Mouse (Mus musculus): Measurements from ENCODE around the gene Wdr73. TPM values are rescaled to one million over a fixed set of nuclear protein-coding genes. Genes with fewer than 3 reads are reported as not detected.
"Not testable (repeated sequence)": the region's sequence is repeated elsewhere in the genome, so short reads cannot be mapped to it uniquely, and the experiment has no call there.

Wdr73 gene
- total RNA-seq (2014; fragmentation: Nextera tagmentation) (23.6 and 33.8 TPM in 2 replicates), total RNA-seq (2017) (27.2 and 31.5 TPM in 2 replicates)

DNA sequence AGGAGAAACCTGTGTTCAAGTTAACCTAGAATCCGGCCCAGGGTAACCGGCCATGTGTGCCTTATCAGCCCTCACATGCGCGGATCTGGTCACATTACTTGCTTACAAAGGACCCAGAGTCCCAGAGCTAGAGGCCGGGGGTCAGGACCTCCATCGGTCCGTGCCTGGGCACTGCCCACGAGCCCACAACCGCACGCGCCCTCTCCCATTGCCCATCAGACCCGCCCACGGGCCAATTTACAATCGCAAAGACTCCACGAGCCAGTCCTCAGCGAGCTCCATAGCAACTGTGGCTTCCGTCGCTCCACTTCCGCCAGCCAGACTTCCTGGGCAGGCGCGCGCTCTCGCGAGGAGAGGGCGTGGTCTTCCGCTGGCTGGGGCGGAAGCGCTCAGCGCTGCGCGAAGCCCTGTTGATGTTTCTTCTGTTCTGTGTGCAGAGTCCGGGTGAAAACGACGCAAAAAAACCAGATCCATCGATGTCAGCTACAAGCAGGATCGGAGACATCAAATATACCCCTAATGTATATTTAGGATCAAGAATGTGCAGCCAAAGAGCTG is at the start of gene Wdr73:
TSS of gene Wdr73 (minus strand) at position 326 of the 558 bp plus-strand sequence.
- ATAC-seq (replicated peaks; ENCODE audit: poor library complexity, severe bottlenecking), result peak; percentile 93

DNA sequence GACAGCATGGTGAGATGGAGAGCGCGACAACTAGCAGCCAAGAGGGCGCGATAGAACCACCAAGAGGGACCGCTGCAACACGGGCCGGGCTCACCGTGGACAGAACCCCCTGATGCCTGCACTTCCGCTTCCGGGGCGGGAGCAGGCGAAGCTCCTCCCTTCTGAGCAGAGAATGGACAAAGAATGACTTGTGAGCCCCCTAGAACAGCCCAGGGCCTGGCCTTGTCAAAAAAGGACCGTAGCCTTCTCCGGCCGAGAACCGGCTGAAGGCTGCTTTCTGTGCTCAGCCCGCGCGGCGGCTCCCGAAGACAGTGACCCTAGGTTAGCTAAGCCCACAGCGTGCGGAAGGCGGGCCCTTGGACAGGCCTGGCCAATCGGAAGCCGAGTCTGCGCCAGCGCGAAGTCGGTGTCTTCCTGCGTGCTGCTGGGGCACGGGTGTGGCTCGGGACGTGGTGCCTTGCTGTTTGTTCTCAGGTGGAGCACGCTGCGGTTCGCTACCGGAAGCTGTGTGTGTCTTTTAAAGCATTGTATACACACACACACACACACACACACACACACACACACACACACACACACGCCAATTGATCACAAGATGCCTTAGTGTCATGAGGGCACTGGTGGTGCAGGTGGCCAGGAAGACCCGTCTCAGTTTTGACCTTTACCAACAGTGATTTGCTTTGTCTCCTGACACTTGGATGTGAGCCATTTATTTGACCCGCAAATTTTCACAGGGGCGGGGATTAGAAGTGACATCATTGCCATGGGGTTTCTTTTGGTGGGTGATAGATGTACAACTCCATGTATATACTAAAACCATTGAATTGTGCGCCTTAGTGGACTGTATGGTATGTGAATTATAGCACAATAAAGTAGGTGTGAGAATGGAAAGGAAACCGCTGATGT is 46.6 kb upstream of the Wdr73 start, which contains the start of gene Sec11a:
TSS of gene Sec11a (minus strand) at position 336 of the 906 bp plus-strand sequence.
- ATAC-seq (replicated peaks; ENCODE audit: poor library complexity, severe bottlenecking), result peak; percentile 96

DNA sequence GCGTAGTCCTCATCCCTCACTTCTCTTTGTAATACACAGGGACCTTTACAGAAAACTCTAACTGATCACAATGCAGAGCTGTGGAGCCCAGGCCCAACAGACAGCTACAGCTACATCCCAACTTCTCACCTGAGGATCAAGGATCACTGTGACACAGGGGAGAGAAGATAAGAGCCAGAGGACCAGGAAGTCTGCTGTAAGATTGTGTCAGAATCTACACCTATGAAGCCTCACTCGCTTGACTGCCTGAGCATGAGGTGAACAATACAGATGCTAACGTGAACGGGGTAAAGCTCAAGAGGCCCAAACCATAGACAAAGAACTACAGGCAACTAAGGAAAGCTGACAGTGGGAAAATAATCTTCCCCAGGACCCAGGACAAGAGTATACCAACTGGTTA is 38.7 kb upstream of the Wdr73 start:
- no peak for ATAC-seq (replicated peaks; ENCODE audit: poor library complexity, severe bottlenecking)

DNA sequence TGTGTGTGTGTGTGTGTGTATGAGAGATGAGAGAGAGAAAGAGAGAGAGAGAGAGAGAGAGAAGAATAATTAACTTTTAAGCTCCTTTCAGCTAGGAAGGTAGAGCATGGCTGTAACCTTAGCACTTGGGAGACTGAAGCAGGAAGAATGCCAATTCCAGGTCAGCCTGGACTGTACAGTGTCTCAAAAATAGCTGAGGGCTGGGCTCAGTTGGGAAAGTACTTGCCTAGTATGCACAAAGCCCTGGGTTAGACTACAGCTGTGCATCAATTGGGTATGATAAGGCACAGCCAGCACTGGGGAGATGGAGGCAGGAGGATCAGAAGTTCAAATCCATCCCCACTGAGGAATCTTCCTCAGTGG is 36.2 kb upstream of the Wdr73 start:
- not testable (repeated sequence) for ATAC-seq (replicated peaks; ENCODE audit: poor library complexity, severe bottlenecking)

DNA sequence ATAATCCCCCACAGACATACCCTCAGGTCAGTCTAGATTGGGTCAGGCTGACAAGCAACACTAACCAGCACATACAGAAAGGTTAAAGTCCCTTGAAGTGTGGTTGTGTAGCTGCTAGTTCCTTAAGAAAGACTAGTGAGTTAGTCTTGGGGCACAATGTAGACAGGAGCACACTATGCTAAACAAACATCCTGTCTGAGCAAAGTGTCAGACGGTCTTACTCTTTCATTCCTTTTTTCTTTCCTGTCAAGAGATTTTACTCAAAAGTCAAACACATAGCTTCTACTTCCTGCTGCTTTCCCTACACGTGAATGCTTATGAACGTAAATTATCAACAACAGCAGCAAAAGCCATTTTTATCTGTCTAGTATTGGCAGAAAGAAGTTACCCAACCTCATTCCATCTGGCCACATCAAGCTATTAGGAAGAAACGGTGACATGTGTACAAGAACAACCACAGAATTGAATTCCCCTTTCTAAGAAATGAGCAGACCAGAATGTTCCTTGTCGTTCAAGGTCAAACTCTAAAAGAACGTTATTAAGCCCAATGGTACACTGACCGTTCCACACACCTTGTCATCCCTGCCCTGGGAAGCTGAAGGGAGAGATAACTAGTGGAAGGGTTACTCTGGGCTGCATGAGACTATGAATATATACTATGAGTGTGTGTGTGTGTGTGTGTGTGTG is 35.7 kb upstream of the Wdr73 start:
- peak; percentile 14; the same call in 1 of the 2 replicates for ATAC-seq (replicated peaks; ENCODE audit: poor library complexity, severe bottlenecking)

DNA sequence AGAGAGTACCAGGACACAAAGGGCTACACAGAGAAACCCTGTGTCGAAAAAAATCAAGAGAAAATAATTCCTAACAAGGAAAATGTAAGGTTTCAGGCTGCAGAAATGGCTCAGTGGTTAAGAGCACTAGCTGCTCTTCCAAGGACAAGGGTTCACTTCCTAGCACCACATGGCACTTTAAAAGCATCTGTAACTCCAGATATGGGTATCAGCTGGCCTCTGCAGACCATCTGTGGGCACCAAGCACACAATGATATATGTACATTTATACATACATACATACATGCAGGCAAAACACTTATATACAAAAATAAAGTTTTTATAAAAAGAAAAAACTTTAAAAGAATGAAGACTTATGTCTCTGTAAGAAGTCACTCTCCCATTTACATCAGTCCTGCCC is 34.8 kb upstream of the Wdr73 start:
- ATAC-seq (replicated peaks; ENCODE audit: poor library complexity, severe bottlenecking), result no peak

DNA sequence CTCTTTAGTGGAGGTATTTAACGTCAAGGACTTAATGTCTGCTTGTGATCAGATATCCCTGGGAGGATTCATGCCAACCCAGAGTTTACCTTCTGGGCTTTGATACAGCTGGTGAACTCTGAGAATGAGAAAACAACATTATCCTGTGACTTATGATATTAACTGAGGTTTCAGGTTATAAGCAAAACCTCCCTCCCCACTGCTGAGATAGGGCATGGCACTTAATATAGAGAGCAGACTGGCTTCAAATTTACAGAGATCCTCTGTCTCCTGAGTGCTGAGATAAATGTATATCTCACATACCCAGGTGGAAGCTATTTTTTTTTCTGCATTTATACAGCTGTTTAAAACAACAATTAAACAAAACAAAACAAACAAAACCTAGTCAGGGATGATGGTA is 31.7 kb upstream of the Wdr73 start:
- ATAC-seq (replicated peaks; ENCODE audit: poor library complexity, severe bottlenecking), result no peak

DNA sequence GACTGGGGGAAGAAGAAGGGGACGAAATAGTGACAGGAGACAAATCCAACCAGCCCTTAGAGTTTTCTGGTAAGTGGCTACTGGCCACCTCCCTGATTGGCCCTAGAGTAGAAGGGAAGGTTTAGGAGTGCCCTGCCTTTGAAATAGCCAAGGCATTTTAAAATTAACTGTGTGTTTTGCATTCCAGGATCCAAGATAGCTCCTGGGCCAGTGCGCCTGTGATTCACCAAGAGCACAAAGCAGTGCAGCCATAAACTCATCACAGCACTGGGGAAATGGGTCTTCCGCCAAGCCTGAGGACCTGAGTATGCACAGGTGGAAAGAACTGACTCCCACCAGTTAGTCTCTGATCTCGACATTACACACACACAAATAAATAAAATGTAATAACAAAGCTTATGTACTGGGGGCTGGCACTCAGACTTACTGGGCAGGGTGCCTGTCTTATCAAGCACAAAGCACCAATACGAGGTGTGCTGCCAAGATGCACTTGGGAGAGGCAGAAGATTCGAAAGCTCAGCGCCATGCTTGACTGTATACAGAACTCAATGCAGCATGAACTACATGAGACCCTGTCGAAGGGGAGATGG is 30.6 kb upstream of the Wdr73 start:
- ATAC-seq (replicated peaks; ENCODE audit: poor library complexity, severe bottlenecking), result no peak

DNA sequence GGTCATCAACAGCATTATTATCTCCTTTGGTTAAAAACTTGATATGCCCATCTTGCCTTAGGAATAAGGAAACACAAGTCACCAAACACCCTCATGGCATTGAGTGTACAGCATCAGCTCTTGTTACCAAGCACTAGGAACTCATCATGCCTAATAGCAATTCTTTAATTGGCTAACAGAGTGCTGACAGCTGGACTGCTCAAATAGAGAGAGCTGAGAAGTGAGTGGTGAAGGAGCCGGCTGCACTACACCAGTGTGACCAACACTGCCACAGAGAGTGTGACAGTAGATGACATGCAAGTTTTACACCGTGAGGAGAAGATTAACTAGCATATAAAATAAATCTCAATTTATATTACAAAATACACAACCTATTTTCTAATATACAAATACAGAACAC is 22.1 kb upstream of the Wdr73 start:
- no peak for ATAC-seq (replicated peaks; ENCODE audit: poor library complexity, severe bottlenecking)

DNA sequence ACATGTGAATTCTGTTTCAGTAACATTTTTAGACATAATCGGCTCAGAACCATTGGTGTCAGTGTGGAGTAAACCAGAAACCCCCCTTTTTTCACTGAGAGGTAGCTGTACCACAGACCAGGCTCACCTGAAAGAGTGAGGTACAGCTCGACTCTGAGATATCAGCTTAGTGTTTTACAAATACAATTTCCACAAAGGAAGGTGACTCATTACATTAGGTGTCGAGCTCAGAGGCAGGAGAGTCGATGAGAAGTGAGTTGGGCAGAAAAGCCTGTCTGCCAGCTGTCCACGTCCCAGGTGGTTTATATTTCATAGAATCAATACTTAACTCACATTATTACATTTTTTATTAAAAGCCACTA is 18.6 kb upstream of the Wdr73 start:
- no peak for ATAC-seq (replicated peaks; ENCODE audit: poor library complexity, severe bottlenecking)

DNA sequence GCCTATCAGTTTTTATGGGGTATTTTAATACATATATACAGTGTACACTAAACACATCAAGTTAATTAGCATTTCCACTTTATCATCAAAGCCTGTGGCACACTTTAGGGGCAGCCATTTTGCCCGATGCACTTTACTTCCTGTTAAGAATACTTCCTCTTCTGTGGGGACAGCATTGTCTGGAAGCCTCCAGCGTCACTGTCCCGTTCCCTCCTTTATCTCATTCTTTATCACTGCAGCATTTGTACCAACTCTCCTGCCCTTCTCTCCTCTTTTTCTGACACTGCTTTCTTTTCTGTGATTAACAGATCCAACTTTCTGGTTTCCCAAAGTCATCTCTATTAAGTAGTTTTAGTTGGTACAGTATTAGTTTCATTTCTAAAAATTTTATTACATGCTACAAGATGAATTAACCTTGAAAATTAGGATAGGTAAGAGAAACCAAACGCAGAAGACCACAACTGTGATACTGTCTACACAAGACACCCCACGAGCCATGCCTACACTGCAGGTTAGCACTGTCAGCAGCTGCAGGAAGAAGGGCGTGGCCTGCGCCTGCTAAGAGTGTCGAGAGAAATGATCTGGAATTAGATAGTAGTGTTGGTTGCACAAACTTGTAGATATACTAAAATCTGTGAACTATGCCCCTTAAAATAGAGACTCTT is 18.0 kb upstream of the Wdr73 start:
- ATAC-seq (replicated peaks; ENCODE audit: poor library complexity, severe bottlenecking), result peak; percentile 89

DNA sequence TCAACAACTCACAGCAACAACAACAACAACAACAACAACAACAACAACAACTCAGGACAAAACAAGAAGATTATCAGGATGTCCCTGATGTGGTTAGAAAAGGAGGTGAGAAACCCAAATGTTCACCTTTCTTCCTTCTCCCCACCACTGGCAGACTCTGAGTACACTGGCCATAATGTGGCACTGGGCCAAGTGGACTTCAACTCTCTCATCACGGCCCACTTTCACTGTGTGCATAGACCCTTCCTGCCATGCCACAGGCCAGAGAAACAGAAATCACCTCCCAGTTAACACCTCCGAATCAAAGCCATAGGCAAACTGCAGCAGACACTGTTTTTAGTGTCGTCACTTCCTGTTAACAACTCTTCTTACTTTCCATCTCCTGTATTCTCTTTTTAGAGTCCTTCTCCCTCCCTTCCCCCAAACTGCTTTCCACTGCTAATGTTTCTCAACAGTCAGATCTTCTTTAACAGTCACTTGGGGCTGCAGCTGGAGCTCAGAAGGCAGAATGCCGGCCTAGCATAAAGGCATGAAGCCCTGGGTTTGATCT is 16.9 kb upstream of the Wdr73 start:
- peak; percentile 43 for ATAC-seq (replicated peaks; ENCODE audit: poor library complexity, severe bottlenecking)

DNA sequence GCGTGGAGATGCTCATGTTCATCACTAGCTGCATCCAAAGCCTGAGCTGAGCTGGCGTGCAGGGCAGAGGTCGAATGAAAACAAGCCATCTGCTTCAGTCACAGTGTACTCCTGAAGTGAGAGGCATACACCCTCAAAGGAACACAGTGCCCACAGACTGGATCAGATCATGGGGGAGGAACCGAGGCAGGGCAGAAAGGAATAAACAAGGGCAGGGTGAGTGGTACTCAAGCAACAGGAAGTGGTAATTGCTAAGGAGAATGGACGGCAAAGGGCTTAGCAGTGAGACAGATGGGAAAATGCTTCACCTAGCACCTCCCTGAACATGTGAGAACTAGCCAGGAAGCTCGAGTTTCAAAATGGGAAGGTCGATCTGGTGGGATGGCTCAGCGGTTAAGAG is 11.4 kb upstream of the Wdr73 start:
- ATAC-seq (replicated peaks; ENCODE audit: poor library complexity, severe bottlenecking), result no peak

DNA sequence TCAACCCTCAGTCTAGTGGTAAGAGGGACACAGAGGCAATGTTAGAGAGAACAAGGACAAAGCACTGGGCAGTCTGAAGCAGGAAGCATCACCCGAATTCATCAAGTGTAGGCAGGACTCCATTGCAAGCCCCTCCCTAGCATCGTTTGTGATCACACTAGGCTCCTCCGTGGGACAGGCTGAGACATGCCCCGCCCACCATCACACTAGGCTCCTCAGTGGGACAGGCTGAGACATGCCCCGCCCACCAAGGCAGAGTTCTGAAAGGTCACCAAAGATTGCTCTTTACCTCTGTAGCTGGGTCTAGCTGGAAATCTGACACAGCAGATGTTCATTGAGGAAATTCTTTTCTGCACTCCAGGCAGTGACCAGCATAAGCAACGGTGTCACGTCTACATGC is 10.0 kb upstream of the Wdr73 start:
- no peak for ATAC-seq (replicated peaks; ENCODE audit: poor library complexity, severe bottlenecking)

DNA sequence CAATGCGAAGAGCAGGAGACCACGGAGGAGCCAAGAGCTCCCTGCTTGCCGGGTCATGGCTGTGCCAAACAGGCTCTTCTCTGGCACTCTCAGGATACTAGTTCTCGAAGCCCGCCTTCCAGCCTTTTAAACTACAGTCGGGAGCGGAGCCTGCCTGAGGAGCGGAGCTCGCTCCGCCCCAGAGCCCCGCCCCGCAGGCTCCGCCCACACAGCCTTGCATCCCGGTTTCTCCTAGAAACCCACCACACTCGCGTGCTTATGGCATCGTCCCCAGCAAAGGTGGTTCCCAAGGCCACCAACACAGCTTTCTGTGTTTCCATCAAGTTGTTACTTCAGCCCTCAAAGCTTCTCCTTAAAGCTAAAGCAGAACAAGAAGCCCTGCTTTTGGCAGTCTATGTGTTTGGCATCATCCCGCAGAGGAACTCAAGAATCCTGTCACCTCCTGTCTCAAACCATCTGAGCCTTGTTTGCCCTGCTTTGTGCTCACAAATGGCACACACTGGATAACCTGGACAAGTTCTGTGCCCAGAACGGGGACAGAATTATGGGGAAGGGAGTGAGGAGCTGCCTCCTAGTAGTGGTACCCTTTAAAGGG is 3.9 kb upstream of the Wdr73 start, which contains the start of gene Nmb:
TSS of gene Nmb (minus strand) at position 156 of the 595 bp plus-strand sequence.
- peak; percentile 45 for ATAC-seq (replicated peaks; ENCODE audit: poor library complexity, severe bottlenecking)

DNA sequence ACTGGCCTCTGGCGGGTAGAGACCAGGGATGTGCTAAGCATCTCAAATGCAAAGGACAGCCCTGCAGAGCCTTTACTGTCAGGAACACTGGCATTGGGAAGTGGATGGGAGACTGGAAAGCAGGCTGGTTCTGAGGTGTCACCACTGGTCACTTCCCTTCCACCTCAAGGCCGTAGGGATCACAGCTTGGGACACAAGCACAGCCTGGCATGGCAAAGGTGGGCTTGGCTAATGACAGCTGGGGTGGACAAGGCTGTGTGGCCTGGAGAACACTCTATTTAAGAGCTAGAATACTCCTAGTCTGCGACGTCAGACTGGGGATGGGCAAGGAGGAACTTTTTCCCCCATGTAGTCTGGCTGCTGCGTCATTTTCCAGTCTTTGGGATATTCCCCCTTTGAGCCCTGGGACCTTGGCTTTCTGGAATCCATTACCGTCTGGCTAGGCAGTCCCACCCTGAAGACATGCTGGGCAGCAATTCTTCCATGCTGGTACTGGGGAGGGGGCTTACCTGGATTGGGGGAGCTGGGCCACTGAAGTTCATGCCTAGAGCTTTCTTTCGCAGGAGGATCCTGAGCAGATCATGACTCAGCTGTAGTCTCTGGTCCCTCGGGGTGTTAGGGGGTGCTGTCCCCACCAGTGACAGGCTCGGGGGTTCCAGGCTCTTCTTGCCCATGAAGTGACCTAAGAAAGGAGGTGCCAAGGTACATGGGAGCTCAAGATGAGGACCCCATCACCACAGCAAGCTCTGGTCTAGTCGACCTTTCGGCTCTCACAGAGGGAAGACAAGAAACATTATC is 2.8 kb upstream of the Wdr73 start:
- ATAC-seq (replicated peaks; ENCODE audit: poor library complexity, severe bottlenecking), result no peak

DNA sequence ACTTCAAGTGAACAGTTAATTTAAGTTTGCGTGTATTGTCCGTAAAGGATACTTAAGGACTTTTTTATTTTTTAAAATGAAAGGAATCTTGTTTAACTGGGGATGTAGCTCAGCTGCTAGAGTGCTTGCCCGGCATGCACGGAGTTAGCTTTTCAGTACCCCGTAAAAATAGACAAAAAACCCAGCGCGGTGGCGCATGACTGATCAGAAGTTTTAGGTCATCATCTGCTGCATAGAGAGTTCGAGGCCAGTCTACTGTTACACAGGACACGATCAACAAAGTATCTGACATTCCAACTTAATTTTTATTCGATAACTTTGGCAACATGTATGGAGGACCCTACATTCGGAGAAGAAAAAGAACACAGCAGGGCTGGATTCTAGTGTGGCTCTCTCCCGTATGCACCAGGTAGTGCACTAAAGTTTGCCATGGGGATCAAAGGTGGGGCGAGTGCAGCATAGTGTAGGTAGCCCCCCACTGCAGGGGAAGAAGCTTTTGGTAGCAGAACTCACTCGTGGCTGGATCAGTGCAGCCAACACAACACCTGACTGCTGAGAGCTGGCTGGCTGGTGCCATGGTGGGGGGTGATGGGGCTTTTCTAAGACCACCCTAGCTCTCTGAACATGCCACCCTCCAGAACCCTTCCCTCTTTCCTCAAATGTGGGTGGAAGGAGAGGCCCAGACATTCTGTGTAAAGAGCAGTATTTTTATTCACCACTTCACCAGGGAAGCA is 639 bp upstream of the Wdr73 start:
- ATAC-seq (replicated peaks; ENCODE audit: poor library complexity, severe bottlenecking), result no peak

DNA sequence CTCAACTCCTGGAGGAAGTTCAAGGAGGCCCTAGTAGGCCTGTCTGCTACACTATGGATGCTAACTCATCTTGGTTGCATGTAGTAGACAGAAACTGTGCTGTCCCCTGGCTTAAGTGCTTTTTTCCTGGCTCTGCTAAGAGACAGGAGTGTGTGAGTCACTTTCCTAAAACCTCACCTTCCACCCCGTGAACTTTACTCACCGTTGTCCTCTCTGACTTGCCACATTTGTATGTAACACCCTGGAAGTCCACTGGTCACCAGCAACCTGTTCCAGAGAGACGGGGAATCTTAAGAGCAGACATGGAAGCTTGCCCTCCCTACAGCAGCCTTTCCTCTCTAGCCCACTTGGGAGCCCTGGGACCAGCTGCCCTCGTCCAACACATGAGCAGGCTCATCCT is 3.3 kb downstream of the Wdr73 start:
- no peak for ATAC-seq (replicated peaks; ENCODE audit: poor library complexity, severe bottlenecking)

All from granulocyte monocyte progenitor cell, adult 5-6 weeks (primary cell).